Mouse (Mus musculus) limb, embryonic 10.5 days (tissue): ENCODE data around the gene Pcnp. TPM values are rescaled to one million over a fixed set of nuclear protein-coding genes. Genes with fewer than 3 reads are reported as not detected.
"Not testable (repeated sequence)": the region's sequence is repeated elsewhere in the genome, so short reads cannot be mapped to it uniquely, and the experiment has no call there.

ENCODE experiments used
- DNase-seq: peaks from one replicate; pipeline ENCODE4 v3.0.0-alpha.2; 2017; ENCODE audit warnings: low spot score
- H3K27ac ChIP-seq: fragments of 300-500 bp; sonication (generic); 2 replicates; pipeline ENCODE4 v1.5.1; 2016; ENCODE audit warnings: mild to moderate bottlenecking
- H3K27me3 ChIP-seq: fragments of 300-500 bp; sonication (generic); 2 replicates; pipeline ENCODE4 v1.6.1; 2016; ENCODE audit warnings: low read depth, mild to moderate bottlenecking; ENCODE audit not compliant: poor library complexity, severe bottlenecking
- H3K36me3 ChIP-seq: fragments of 300-500 bp; sonication (generic); 2 replicates; pipeline ENCODE4 v1.6.1; 2016; ENCODE audit warnings: mild to moderate bottlenecking, moderate library complexity
- H3K4me1 ChIP-seq: fragments of 300-500 bp; sonication (generic); 2 replicates; pipeline ENCODE4 v1.6.1; 2016
- H3K4me3 ChIP-seq: fragments of 300-500 bp; sonication (generic); 2 replicates; pipeline ENCODE4 v1.5.1; 2016; ENCODE audit warnings: mild to moderate bottlenecking, moderate library complexity
- H3K9me3 ChIP-seq: fragments of 300-500 bp; sonication (generic); replicated peaks from 2 replicates; pipeline ENCODE4 v1.6.1; 2016; ENCODE audit warnings: mild to moderate bottlenecking
- whole genome bisulfite sequencing: fragments of 180-500 bp; shearing (Covaris S2); methylation state at CpG from one replicate; pipeline ENCODE4 v1.1.7; 2016; 5-methylcytosine and 5-hydroxymethylcytosine counted together
- polyA plus RNA-seq: library from polyadenylated mRNA; unstranded; fragments of >200 nt; fragmentation: Nextera tagmentation; extraction: Ambion mirVana; gene quantifications from 2 replicates; pipeline ENCODE4 v1.2.1, GENCODE M21; 2016

The Pcnp gene
- 276 and 293 TPM in 2 replicates for polyA plus RNA-seq

DNA sequence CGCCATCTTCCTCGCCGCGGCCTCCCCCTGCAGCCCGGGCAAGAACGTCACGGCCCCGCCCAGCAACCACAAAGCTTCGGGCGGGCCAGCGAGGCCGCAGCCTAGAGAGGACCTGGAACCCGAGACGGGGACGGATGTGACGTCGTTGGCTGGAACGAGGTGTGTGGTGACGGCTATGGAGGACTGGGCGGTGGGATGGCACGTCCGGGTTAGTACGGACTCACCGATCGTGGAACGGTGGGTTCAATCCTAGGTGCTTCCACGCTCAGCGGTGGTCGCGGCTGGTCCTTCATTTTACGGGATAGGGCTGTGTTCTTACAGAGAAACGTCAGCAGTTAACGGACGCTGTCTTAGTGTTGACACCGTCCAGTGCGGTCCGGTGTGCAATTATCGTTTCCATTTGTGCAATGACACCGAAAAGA is at the start of gene Pcnp:
TSS of gene Pcnp (minus strand) at position 79 of the 422 bp plus-strand sequence.
- peaks cover 20% of the 10 kb centered on the region for H3K4me1 ChIP-seq
- peak within 1 kb of the TSS; percentile 97 for H3K27ac ChIP-seq
- peak within 1 kb of the TSS; percentile 96 for H3K4me3 ChIP-seq
- peak; percentile 100 for DNase-seq
- no peaks in the 10 kb centered on the region for H3K9me3 ChIP-seq
- no peaks in the 10 kb centered on the region for H3K27me3 ChIP-seq
- WGBS = under 1% methylated on average over 39 of the region's 39 CpGs
- H3K36me3 ChIP-seq = peaks cover 53% of the 10 kb centered on the region

DNA sequence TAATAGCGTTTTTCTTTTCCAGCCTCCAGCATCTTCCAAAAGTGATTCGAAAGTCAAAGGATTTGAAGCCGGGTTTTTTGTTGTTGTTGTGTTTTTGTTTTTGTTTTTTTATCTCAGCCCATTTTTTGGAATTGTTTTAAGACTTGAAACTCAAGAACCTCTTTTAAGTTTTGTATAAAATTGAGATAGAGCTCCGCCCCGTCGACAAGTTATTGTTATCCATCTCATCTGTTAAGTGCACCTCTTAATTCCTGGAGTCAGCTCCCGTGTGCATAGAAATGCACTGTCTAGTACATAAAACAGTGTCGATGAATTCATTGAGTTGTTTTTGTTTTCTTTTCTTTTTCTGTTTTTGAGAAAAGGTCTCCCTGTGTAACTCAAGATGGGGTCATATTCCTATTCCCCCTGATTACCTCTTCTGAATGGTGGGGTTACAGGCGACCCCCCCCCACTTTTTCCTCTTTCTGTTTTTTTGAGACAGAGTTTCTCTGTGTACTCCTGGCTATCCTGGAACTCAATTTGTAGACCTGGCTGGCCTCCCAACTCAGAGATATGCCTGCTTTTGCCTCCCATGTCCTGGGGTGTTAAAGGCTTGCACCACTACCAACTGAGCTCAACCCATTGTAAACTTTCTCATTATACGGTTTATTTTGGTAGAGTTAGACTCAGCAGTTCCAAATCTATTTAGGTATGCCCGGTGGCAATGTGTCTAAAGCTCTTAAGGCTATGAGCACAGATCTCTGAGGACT is 46.8 kb upstream of the Pcnp start:
- no peaks in the 10 kb centered on the region for H3K9me3 ChIP-seq
- H3K27ac ChIP-seq = peak overlapping the region; percentile 93
- H3K27me3 ChIP-seq = no peaks in the 10 kb centered on the region
- H3K4me1 ChIP-seq = peaks cover 10% of the 10 kb centered on the region; the same call in 1 of the 2 replicates
- no peak for DNase-seq
- H3K36me3 ChIP-seq = 0 out of 2 replicates have a peak, but pooled peaks cover 2% of the 10 kb centered on the region
- WGBS = 17% methylated on average over 11 of the region's 11 CpGs
- H3K4me3 ChIP-seq = peak overlapping the region; percentile 78

DNA sequence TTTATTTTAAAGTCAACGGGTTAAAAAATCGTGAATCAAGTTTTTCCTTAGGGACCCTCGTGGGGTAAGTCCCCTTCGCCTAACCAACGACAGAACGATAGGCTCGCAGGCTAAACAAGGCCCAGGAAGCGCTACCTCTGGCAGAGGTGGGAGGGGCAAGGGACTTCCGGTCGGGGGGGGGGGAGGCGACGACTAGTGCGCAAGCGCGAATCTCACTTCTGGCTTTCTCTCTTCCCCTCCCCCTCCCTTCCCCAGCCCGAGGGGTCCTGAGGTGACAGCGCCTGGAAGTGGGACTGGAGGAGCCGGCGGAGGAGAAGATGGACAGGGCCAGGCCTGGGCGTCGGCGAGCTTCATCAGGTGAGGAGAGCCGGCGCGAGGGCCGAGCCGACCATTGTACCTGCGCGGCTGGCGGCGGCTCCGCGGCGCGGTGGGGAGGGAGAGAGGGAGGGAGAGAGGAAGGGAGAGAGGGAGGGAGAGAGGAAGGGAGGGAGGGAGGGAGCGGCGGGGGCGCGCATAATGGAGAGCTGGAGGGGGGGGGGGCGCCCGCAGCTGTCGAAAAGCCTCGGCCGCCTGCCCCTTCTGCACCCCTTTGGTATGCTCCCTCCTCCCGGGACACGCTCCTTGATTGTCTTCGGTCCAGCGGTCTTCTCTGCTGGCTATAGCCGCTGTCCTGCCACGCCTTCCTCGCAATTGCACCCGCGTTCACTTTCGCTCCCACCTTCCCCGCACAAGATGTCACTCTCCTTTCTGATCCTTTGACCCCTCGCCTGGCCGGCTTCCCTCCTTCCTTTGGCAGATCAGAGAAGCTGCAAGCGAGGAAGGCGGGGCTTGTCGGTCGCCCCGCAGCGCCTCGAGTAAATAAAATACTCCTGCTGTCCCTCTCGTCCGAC is 45.9 kb upstream of the Pcnp start:
- H3K4me1 ChIP-seq = peaks cover 10% of the 10 kb centered on the region; the same call in 1 of the 2 replicates
- under 1% methylated on average over 51 of the region's 66 CpGs for WGBS

DNA sequence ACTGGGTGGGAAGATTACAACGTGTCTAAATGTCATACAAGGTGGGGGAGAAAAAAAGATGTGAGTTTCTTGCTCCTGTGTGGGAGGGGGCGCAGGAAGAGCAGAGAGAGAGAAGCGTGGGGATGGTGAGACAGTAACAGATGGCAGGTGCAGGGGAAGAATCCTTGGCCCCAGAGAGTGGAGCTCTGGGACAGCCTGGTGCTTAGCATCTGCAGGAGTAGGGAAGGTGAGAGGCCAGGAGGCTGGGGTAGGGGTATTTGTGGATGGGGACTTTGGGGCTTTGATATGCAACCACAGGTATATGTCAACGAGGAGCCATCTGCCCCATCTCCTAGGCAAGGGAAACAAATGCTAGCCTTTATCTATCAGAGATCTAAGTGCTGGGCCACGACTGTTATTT is 45.0 kb upstream of the Pcnp start:
- 76% methylated on average over 5 of the region's 5 CpGs for WGBS
- H3K4me1 ChIP-seq = peaks cover 10% of the 10 kb centered on the region; the same call in 1 of the 2 replicates
- H3K4me3 ChIP-seq = 0 out of 2 replicates have a peak overlapping the region, but pooled peaks have one; percentile 78
- H3K27ac ChIP-seq = peak overlapping the region; percentile 93
- H3K27me3 ChIP-seq = no peaks in the 10 kb centered on the region
- H3K36me3 ChIP-seq = 0 out of 2 replicates have a peak, but pooled peaks cover 2% of the 10 kb centered on the region
- DNase-seq = no peak
- no peaks in the 10 kb centered on the region for H3K9me3 ChIP-seq

More for the DNA sequence above, 45.9 kb upstream of the Pcnp start:
- DNase-seq = peak; percentile 96
- 0 out of 2 replicates have a peak, but pooled peaks cover 2% of the 10 kb centered on the region for H3K36me3 ChIP-seq
- H3K4me3 ChIP-seq = peak overlapping the region; percentile 78
- peak overlapping the region; percentile 93 for H3K27ac ChIP-seq
- H3K27me3 ChIP-seq = no peaks in the 10 kb centered on the region
- H3K9me3 ChIP-seq = no peaks in the 10 kb centered on the region

DNA sequence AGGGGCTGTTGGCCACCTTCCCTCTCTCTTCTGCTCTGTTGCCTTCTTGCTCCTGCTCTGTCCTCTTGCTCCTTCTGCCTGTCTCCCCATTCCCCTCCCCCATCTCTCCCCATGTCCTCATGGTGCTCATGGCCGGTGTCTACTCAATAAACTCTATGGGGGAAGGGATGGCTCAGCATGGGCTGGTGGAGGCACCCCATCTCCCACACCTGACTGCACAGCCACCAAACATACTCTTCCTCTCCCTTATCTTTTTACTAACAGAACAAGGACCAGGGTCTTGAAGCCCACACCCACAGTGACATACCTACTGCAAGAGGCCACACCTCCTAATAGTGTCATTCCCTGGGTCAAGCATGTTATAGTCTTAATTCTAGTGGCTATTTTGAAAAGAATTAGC is 44.6 kb upstream of the Pcnp start:
- WGBS = 87% methylated on average over 1 of the region's 1 CpGs
- 0 out of 2 replicates have a peak, but pooled peaks cover 2% of the 10 kb centered on the region for H3K36me3 ChIP-seq
- H3K4me3 ChIP-seq = no peak overlapping the region
- DNase-seq = no peak
- H3K27me3 ChIP-seq = no peaks in the 10 kb centered on the region
- peaks cover 10% of the 10 kb centered on the region; the same call in 1 of the 2 replicates for H3K4me1 ChIP-seq
- H3K27ac ChIP-seq = peak overlapping the region; percentile 93; the same call in 1 of the 2 replicates
- no peaks in the 10 kb centered on the region for H3K9me3 ChIP-seq

DNA sequence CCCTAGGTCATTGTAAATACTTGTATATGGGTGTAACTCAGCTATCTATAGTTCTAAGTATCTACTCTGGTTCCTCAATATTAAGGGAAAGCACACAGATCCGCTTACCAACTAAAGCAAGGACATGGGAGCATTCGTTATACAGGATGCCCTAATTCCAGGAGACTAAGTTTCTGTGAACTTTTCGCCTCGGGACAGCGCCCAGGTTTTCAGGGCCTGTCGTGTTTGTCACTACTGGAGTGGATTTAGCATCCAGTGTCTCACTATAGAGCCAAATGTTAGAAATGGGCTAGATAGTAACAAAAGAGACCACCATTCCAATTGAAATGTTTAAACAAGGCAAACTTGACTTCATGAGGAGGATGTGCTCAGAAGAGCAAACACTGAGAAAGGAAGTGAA is 43.6 kb upstream of the Pcnp start:
- H3K27ac ChIP-seq, DNase-seq, H3K36me3 ChIP-seq, H3K4me3 ChIP-seq, H3K9me3 ChIP-seq, H3K27me3 ChIP-seq: not testable (repeated sequence)
- 93% methylated on average over 6 of the region's 6 CpGs for WGBS
- H3K4me1 ChIP-seq = peaks cover 10% of the 10 kb centered on the region; the same call in 1 of the 2 replicates

DNA sequence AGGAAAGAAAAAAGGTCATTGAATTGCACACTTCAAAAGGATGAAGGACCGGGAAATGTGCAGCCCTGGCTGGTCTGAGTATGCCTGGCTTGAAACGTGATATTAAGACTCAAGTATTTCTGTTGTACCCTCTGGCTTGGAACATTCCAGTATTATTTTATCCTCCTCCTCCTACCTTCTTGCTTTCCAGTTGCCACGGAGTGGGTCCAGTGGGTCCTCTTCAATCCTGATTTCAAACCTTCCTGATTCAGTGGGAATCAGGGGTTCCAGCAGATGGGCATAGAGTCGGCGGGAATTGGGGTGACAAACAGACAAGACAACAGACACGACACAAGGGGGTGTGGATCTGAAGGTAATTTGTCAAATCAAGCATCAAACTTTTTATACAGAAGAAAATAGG is 43.0 kb upstream of the Pcnp start:
- no peak overlapping the region for H3K27ac ChIP-seq
- H3K9me3 ChIP-seq = no peaks in the 10 kb centered on the region
- 85% methylated on average over 6 of the region's 6 CpGs for WGBS
- DNase-seq = no peak
- H3K27me3 ChIP-seq = no peaks in the 10 kb centered on the region
- H3K36me3 ChIP-seq = no peaks in the 10 kb centered on the region
- no peak overlapping the region for H3K4me3 ChIP-seq
- H3K4me1 ChIP-seq = peaks cover 10% of the 10 kb centered on the region; the same call in 1 of the 2 replicates

DNA sequence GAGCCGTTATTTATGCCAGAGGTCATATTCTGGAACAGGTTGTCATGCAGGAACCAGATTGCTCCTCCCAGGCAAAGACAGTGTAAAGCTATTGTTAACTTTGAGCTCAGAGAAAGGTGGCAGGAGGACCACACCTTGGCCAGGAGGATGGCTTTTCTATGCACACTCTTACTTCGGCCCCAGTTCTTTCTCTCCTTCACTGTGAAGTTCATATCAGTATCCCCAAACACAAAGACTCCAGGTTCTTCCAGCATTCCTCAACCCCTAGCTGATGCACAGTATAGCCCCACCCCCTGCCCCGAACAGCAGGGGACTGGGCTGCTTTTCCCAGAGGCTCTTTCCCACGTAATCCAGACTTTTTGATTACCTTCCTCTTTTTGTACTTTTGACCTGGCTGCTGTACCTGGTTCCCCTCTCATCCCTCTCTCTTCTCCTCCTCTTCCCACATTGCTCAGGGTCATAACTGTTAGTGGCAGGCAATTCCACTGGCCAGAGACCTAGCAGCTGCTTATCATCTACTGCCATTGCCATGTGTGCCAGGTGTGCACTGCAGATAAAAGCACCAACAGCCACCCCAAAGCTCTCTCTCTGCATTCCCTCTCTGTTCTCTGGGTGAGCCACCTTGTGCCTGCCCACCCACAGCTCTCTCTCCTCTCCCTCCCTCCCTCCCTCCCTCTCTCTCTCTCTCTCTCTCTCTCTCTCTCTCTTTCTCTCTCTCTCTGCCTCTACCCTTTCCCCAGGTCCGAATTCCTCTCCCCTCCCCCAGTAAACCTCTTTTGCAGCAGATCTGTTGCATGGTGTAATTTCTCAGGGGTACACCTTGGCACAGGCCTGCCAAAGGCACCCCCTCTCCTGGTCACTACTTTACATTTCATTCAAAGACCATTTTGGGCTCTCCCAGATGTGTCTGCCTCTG is 42.0 kb upstream of the Pcnp start:
- no peak overlapping the region for H3K4me3 ChIP-seq
- DNase-seq = no peak
- WGBS = 47% methylated on average over 5 of the region's 5 CpGs
- H3K9me3 ChIP-seq = no peaks in the 10 kb centered on the region
- no peaks in the 10 kb centered on the region for H3K36me3 ChIP-seq
- H3K4me1 ChIP-seq = peaks cover 9% of the 10 kb centered on the region; the same call in 1 of the 2 replicates
- peak overlapping the region; percentile 36; the same call in 1 of the 2 replicates for H3K27ac ChIP-seq
- H3K27me3 ChIP-seq = no peaks in the 10 kb centered on the region

DNA sequence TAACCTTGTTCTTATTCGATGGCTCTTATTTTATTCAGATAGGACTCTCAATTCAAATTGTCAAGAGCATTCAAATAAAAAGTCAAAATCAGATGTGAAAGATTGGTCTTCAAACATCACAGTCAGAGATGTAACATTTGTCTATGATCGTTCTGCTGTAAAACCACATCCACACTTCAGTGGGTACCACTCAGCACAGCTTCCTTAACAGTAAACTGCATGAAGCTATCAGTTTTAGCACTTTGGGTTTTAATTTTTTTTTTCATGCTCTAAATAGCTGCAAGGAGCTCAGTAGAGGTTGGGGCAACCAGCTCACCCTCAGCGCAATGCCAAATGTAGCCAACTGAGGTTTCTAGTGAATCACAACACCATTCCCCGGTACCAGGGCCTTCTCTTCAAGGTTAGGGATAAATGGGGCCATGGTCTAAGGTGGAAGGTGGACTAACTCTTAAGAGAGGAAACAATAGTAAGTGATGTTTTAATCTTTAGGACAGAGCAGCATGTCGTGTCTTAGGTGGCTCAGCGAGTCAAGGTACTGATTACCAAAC is 39.1 kb upstream of the Pcnp start:
- Histone ChIP-seq H3K9me3 (no peaks in the 10 kb centered on the region), H3K27me3 (no peaks in the 10 kb centered on the region), H3K4me1 (peaks cover 5% of the 10 kb centered on the region; the same call in 1 of the 2 replicates), H3K36me3 (no peaks in the 10 kb centered on the region), H3K4me3 (no peak overlapping the region), H3K27ac (no peak overlapping the region)
- 91% methylated on average over 6 of the region's 6 CpGs for WGBS
- no peak for DNase-seq

DNA sequence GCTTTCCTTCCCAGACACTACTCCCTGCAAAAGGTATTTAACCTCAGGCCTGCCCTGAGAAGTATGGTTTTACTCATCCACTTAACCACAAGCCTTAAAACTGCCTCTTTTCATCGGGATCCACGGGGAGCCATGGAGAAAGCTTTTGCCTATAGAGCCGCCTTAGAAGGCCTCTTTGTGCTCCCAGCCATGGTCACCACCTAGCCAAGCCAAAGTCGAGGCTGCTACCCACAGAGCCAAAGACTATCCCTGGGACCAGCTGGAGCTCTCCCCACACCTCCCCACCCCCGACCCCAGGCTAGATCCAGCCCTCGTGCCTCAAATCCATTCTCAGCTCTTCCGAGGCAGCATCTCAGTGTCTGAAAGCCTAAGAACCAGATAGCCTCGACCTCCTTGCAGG is 36.6 kb upstream of the Pcnp start:
- no peak overlapping the region for H3K27ac ChIP-seq
- WGBS = 58% methylated on average over 8 of the region's 8 CpGs
- no peaks in the 10 kb centered on the region for H3K4me1 ChIP-seq
- no peaks in the 10 kb centered on the region for H3K27me3 ChIP-seq
- DNase-seq = no peak
- no peak overlapping the region for H3K4me3 ChIP-seq
- H3K9me3 ChIP-seq = no peaks in the 10 kb centered on the region
- no peaks in the 10 kb centered on the region for H3K36me3 ChIP-seq

DNA sequence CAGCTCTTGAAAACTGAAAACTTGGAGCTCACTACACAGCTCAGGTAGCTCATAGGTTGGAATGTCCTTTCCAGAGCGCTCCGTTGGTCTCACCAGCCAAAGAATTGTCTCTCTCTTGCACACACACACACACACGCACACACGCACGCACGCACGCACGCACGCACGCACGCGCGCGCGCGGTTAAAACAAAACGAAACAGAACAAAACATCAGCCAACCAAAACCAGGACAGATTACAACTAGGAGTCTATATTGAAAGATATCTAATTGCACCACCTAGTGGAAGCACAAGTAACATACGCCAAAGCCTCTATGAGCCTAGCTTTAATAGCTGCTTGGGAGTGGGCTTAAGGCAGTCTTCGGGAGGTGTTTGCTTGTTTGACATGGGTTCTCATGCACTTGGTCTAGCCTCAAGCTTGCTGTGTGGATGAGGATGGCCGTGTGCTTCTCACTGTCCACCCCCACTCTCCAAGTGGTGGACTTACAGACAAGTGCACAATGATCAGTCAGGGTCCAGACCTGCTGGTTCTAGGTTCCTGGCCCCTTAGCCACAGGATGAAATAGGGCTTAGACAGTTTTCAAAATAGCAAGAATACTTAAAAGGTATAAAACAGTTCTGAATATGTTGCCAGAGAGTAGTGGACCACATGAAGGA is 34.9 kb upstream of the Pcnp start:
- Histone ChIP-seq H3K27me3 (no peaks in the 10 kb centered on the region), H3K27ac (peak overlapping the region; percentile 73), H3K36me3 (no peaks in the 10 kb centered on the region), H3K4me3 (peak overlapping the region; percentile 46), H3K9me3 (no peaks in the 10 kb centered on the region), H3K4me1 (no peaks in the 10 kb centered on the region)
- WGBS = 10% methylated on average over 20 of the region's 20 CpGs
- peak; percentile 75 for DNase-seq
